Mouse (Mus musculus) liver, embryonic 11.5 days (tissue): ENCODE measurements around the gene Vgll4. TPM values are rescaled to one million over a fixed set of nuclear protein-coding genes. Genes with fewer than 3 reads are reported as not detected.

ENCODE experiments used
- ATAC-seq: fragments of 200-750 bp; cut with Nextera tagmentation; replicated peaks from 2 replicates; pipeline ENCODE4 v1.8.0; 2017; ENCODE audit warnings: moderate number of reproducible peaks, mild to moderate bottlenecking, moderate TSS enrichment, moderate library complexity; ENCODE audit not compliant: low FRiP score
- DNase-seq: peaks from one replicate; pipeline ENCODE4 v3.0.0-alpha.2; 2017; ENCODE audit warnings: low spot score
- H3K27ac ChIP-seq: fragments of 300-500 bp; sonication (generic); 2 replicates; pipeline ENCODE4 v1.5.1; 2014; ENCODE audit warnings: mild to moderate bottlenecking, low read depth, low read length, control low read depth
- H3K27me3 ChIP-seq: fragments of 300-500 bp; sonication (generic); replicated peaks from 2 replicates; pipeline ENCODE4 v1.6.1; 2014; ENCODE audit warnings: low read length, mixed read lengths; ENCODE audit not compliant: control insufficient read depth, insufficient read depth
- H3K36me3 ChIP-seq: fragments of 300-500 bp; sonication (generic); 2 replicates; pipeline ENCODE4 v1.6.1; 2014; ENCODE audit warnings: mild to moderate bottlenecking, low read length, moderate library complexity, mixed read lengths; ENCODE audit not compliant: control insufficient read depth, insufficient read depth
- H3K4me1 ChIP-seq: fragments of 300-500 bp; sonication (generic); replicated peaks from 2 replicates; pipeline ENCODE4 v1.6.1; 2014; ENCODE audit warnings: low read length, mixed read lengths; ENCODE audit not compliant: control insufficient read depth, insufficient read depth
- H3K4me2 ChIP-seq: fragments of 300-500 bp; sonication (generic); 2 replicates; pipeline ENCODE4 v1.6.1; 2014; ENCODE audit warnings: mild to moderate bottlenecking, control low read depth, moderate library complexity
- H3K4me3 ChIP-seq: fragments of 300-500 bp; sonication (generic); 2 replicates; pipeline ENCODE4 v1.5.1; 2014; ENCODE audit warnings: low read depth, low read length, control low read depth
- H3K9ac ChIP-seq: fragments of 300-500 bp; sonication (generic); 2 replicates; pipeline ENCODE4 v1.6.1; 2014; ENCODE audit warnings: low read depth, low read length, control low read depth
- H3K9me3 ChIP-seq: fragments of 300-500 bp; sonication (generic); 2 replicates; pipeline ENCODE4 v1.6.1; 2016; ENCODE audit warnings: low read length, inconsistent platforms, mixed read lengths; ENCODE audit not compliant: control insufficient read depth
- WGBS: fragments of 180-500 bp; shearing (Covaris S2); extraction: QIAGEN DNeasy Blood & Tissue Kit; methylation state at CpG from one replicate; pipeline ENCODE4 v1.1.7; 2014; 5-methylcytosine and 5-hydroxymethylcytosine counted together
- polyA plus RNA-seq: library from polyadenylated mRNA; unstranded; fragments of >200 nt; fragmentation: Nextera tagmentation; extraction: Ambion mirVana; gene quantifications from 2 replicates; pipeline ENCODE4 v1.2.1, GENCODE M21; 2014

The Vgll4 gene
- polyA plus RNA-seq, 1 experiment from 2014 or later, result 37.8 TPM

DNA sequence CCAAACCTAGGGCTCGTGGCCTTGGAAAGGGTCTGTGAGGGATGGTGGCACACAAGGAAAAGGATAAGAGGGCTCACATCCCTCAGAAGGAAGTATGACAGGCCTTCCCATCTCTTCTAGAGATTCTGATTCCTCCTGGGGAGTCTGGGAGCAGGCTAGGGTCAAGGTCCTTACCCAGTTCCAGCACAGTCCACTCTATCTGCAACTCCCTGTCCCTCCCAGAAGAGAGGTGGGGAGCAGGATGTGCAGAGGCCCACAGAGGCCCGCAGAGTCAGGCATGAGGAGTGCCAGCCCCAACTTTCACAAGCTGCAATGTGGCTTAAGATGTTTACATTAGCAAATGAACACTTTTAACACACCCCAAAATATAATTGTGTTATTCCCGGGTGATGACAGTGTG lies 114.2 kb downstream of the Vgll4 start:
- H3K4me1 ChIP-seq, result peaks cover 12% of the 10 kb centered on the region
- peaks cover 6% of the 10 kb centered on the region; the same call in 1 of the 2 replicates for H3K36me3 ChIP-seq
- ATAC-seq (no peak), DNase-seq (no peak)
- H3K9me3 ChIP-seq, result no peaks in the 10 kb centered on the region
- H3K27me3 ChIP-seq, result no peaks in the 10 kb centered on the region
- no peak overlapping the region for H3K9ac ChIP-seq
- H3K27ac ChIP-seq, result no peak overlapping the region
- no peak overlapping the region for H3K4me2 ChIP-seq
- WGBS, result 69% methylated on average over 3 of the region's 3 CpGs
- no peak overlapping the region for H3K4me3 ChIP-seq

DNA sequence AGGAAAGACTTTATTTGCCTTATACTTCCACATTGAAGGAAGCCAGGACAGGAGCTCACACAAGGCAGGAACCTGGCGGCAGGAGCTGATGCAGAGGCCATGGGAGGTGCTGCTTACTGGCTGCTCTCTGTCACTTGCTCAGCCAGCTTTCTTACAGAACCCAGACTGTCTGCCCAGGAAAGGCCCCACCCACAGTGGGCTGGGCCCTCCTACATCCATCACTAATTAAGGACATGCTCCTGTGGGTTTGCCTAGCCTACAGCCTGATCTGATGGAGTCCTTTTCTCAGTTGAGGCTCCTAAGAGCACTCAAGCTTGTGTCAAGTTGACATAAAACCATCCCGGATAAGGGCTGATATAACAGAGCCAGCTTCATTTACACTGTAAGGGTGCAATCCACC lies 115.4 kb downstream of the Vgll4 start:
- WGBS, result 67% methylated on average over 2 of the region's 2 CpGs
- ATAC-seq (no peak), DNase-seq (no peak)
- H3K4me3 ChIP-seq, result no peak overlapping the region
- no peak overlapping the region for H3K27ac ChIP-seq
- H3K27me3 ChIP-seq, result no peaks in the 10 kb centered on the region
- H3K9me3 ChIP-seq, result no peaks in the 10 kb centered on the region
- peaks cover under 1% of the 10 kb centered on the region; the same call in 1 of the 2 replicates for H3K36me3 ChIP-seq
- H3K4me1 ChIP-seq, result peaks cover 15% of the 10 kb centered on the region
- H3K9ac ChIP-seq, result no peak overlapping the region
- H3K4me2 ChIP-seq, result no peak overlapping the region

DNA sequence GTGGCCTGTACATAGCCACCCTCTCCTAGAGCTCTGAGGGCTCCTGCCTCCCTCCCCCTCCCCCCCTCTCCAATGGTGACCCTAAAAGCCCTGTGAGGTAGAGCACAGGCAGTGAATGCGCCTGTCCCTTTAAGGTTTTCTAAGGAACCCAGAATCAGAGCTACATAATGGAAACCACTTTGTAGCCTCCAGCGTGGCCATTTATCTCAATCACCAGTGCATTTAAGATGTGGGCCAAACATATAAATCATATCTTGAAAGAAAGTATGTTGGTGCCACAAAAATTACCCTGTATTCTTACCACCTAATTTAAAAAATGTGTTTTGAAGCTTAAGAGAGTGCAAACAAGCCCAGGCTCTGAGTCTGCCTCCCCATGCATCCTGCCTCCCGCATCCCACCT lies 117.1 kb downstream of the Vgll4 start:
- 61% methylated on average over 3 of the region's 3 CpGs for WGBS
- Histone ChIP-seq H3K9me3 (no peaks in the 10 kb centered on the region), H3K9ac (no peak overlapping the region), H3K36me3 (no peaks in the 10 kb centered on the region), H3K4me1 (peaks cover 19% of the 10 kb centered on the region), H3K4me3 (no peak overlapping the region), H3K27ac (no peak overlapping the region), H3K27me3 (no peaks in the 10 kb centered on the region), H3K4me2 (no peak overlapping the region)
- no peak for DNase-seq
- no peak for ATAC-seq

DNA sequence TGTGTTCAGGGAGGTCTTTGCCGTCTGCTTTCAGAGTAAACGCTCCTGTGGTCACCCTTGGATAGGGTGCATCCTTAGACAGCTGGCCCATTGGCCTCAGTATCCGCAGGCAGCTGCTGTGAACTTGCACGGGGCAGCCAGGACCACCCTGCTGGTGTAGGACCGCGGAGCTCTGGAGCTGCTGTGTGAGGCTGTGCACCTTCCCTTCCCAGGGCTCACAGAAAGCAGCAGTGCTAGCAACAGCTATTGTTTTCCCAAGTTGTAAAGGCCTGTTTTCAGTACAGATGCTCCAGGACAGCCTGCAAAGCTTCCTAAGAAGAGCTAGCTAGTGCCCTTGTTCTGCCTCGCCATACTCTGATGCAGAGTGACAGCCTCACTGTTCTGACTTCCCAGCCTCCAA lies 118.1 kb downstream of the Vgll4 start:
- Histone ChIP-seq H3K9me3 (no peaks in the 10 kb centered on the region), H3K27ac (no peak overlapping the region), H3K36me3 (no peaks in the 10 kb centered on the region), H3K9ac (no peak overlapping the region), H3K4me3 (no peak overlapping the region), H3K27me3 (no peaks in the 10 kb centered on the region), H3K4me1 (peaks cover 22% of the 10 kb centered on the region), H3K4me2 (no peak overlapping the region)
- ATAC-seq (no peak), DNase-seq (no peak)
- WGBS, result 72% methylated on average over 7 of the region's 7 CpGs

DNA sequence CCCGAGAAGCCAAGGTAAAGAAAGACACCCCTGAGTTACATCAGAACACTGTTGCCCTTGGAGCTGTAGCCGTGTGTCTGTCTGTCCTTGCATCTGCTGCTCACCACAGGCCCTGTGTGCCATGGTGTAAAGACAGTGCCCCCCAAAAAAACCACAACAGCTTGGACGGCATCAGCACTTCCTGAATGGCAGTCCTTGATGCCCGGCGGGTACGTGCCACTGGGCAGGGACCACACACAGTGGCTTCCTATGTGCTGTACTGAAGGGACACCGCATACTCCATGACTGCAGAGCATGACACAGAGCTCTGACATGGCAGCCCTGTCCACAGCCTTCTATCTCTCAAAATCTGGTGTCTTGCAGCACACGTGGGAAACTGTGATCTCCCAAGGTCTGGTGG lies 120.0 kb downstream of the Vgll4 start:
- Histone ChIP-seq H3K9me3 (no peaks in the 10 kb centered on the region), H3K9ac (no peak overlapping the region), H3K27ac (no peak overlapping the region), H3K4me3 (no peak overlapping the region), H3K36me3 (no peaks in the 10 kb centered on the region), H3K4me2 (no peak overlapping the region), H3K27me3 (no peaks in the 10 kb centered on the region), H3K4me1 (peaks cover 13% of the 10 kb centered on the region)
- no peak for ATAC-seq
- 83% methylated on average over 8 of the region's 8 CpGs for WGBS
- DNase-seq, result no peak

DNA sequence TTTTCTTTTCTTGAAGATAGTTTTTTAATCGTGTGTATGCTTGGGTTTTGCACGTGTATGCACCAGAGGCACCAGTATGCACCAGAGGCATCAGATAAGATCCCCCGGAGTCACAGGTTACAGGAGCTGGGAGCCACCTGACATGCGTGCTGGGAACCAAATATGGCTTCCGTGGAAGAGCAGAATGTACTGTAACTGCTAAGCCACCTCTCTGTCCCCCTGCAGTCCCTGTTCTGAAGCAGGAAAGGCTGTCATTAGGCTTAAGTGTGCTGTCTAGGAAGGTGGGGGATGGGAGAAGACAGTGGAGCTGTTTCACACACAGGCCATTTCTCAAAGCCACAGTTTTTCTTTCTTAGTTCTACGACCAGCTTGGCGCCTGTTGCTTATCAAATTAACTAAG lies 121.0 kb downstream of the Vgll4 start:
- no peak overlapping the region for H3K4me2 ChIP-seq
- ATAC-seq (no peak), DNase-seq (no peak)
- H3K9me3 ChIP-seq, result no peaks in the 10 kb centered on the region
- no peaks in the 10 kb centered on the region for H3K36me3 ChIP-seq
- no peaks in the 10 kb centered on the region for H3K27me3 ChIP-seq
- 35% methylated on average over 7 of the region's 7 CpGs for WGBS
- H3K9ac ChIP-seq, result no peak overlapping the region
- no peak overlapping the region for H3K27ac ChIP-seq
- peaks cover 10% of the 10 kb centered on the region; the same call in 1 of the 2 replicates for H3K4me1 ChIP-seq
- H3K4me3 ChIP-seq, result no peak overlapping the region

DNA sequence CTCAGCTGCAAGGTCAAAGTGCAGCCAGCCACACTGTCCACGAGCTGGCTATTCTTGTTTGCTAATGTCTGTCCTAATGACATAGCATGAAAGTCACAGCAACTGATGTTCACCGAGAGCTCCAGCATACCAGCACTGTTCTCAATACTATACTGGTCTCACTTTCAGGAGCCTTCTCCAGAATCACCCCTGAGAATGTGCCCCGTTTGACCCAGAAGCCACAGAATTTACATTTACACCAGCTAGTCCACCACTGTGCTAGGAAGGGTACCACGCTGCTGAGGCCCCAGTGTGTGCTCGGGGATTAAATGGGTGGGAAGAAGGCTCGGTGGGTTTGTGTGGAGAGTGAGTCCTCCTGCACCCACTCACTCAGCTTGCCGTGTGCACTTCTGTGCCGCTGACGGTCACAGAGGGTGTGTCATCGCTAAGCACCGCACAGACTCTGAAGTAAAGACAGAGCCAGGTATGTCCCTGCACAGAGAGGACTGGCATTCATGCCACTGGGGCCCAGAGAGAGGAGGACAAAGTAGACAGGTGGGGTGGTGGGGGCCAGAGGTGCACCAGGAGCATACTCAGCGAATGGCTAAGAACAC lies 122.1 kb downstream of the Vgll4 start:
- Histone ChIP-seq H3K27me3 (no peaks in the 10 kb centered on the region), H3K4me2 (no peak overlapping the region), H3K4me3 (no peak overlapping the region), H3K4me1 (peaks cover 10% of the 10 kb centered on the region; the same call in 1 of the 2 replicates), H3K27ac (no peak overlapping the region), H3K36me3 (no peaks in the 10 kb centered on the region), H3K9me3 (peaks cover 2% of the 10 kb centered on the region; the same call in 1 of the 2 replicates), H3K9ac (no peak overlapping the region)
- WGBS, result 77% methylated on average over 12 of the region's 12 CpGs
- no peak for DNase-seq
- no peak for ATAC-seq

DNA sequence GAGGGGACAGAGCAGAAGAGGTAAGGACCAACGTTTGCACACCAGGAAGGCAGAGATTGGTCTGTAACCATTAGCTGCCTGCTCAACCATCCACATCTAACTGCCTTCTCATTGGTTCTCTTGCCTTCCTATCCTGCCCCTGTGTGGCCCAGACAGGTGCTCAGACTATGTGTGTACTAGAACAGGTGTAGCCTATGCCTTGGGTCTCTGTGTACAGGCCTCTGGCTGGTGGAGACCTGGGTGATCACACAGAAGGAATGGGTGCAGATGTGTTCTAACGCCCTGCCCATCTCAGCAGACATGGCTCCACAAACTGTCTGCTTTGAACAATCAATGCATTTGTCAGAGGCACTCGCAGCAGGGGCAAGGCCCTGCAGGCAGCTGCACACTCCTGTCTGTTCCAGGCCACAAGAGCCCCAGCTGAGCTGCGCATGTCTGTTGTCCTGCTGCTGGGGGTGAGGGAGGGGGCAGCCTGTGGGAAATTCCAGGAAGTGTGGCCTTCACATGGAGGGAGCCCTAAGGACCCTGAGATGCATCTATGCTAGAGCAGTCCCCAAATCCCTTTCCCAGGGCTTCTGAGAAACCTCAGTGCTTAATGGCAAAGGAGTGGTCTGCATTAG lies 123.5 kb downstream of the Vgll4 start:
- Histone ChIP-seq H3K4me1 (peaks cover 10% of the 10 kb centered on the region; the same call in 1 of the 2 replicates), H3K9ac (no peak overlapping the region)

DNA sequence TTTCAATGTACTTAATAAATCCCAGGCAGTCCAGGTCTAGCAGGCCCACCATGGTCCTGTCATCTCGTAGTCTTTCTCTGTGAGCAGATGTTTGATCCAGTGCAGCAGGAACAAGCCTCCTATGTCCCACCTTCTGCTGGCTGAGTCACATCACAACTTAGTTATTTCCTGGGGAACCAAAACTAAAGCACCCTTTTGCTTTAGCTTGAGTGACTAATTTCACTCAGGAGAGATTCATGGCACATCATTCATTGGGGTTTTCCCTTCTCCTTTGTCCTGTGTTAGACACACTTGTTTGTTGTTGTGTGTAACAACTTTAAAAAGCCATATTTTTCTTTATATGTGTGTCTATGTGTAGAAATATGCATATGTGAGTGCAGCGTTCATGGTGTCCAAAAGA lies 126.9 kb downstream of the Vgll4 start:
- H3K4me2 ChIP-seq, result no peak overlapping the region
- no peak overlapping the region for H3K27ac ChIP-seq
- 82% methylated on average over 2 of the region's 2 CpGs for WGBS
- H3K9ac ChIP-seq, result no peak overlapping the region
- no peaks in the 10 kb centered on the region for H3K36me3 ChIP-seq
- H3K4me3 ChIP-seq, result no peak overlapping the region
- no peaks in the 10 kb centered on the region for H3K27me3 ChIP-seq
- ATAC-seq (no peak), DNase-seq (no peak)
- peaks cover 9% of the 10 kb centered on the region; the same call in 1 of the 2 replicates for H3K4me1 ChIP-seq
- peaks cover 2% of the 10 kb centered on the region; the same call in 1 of the 2 replicates for H3K9me3 ChIP-seq

More for the DNA sequence above, 123.5 kb downstream of the Vgll4 start:
- Histone ChIP-seq H3K27me3 (no peaks in the 10 kb centered on the region), H3K9me3 (peaks cover 2% of the 10 kb centered on the region; the same call in 1 of the 2 replicates), H3K4me2 (no peak overlapping the region), H3K36me3 (no peaks in the 10 kb centered on the region), H3K27ac (no peak overlapping the region), H3K4me3 (no peak overlapping the region)
- WGBS, result 56% methylated on average over 4 of the region's 4 CpGs
- no peak for DNase-seq
- ATAC-seq, result no peak
